11 mouse cellular contexts compared by ENCODE assay signal in the genomic region with DNA sequence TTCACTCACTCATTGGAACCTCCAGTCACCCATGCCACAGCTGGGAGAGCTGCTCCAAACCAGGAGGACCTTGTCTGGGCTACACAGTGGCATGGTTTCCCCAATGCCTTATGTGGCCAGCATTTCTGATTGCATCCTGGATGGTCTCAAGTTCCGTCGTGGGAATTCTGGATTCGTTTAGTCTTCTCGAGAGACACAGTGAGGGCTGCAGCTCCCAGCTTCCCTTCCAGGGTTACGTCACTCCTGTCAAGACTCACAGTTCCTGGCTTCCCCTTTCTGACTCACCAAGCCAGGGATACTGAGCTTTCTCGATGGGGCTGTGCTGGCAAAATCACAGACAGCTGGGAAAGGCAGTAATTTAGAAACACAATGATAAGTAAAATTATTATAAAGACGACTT. TPM values are rescaled to one million over a fixed set of nuclear protein-coding genes. Genes with fewer than 3 reads are reported as not detected.
DNase-seq lines count a peak whose midpoint lies in the region; ATAC-seq and TF ChIP-seq lines count a peak whose summit lies in the region.
"Had no signal": no experiment of that assay in that cellular context is flagged by ENCODE, and none has a peak within 500 bp of the region (broad histone marks: within the 10 kb centered on the region; RNA-seq: fewer than 3 reads in every experiment).

No protein-coding gene starts in this region.

- 42% methylated on average over 7 of the region's 7 CpGs for WGBS in midbrain, embryonic 12.5 days
- 52% methylated on average over 7 of the region's 7 CpGs for WGBS in midbrain, embryonic 16.5 days
- 19% methylated on average over 7 of the region's 7 CpGs for WGBS in heart, embryonic 12.5 days
- WGBS in olfactory bulb, adult 2 months, result 7% methylated on average over 7 of the region's 7 CpGs

- no peak overlapping the region for H3K4me2 ChIP-seq in midbrain, embryonic 12.5 days (replicated peaks)
- no peak overlapping the region for H3K4me2 ChIP-seq in midbrain, embryonic 16.5 days (ENCODE audit: low read length)
- H3K4me2 ChIP-seq in heart, embryonic 12.5 days, result peak overlapping the region; percentile 41
- H3K4me2 ChIP-seq: liver, embryonic 15.5 days; neural tube, embryonic 12.5 days had no signal

- no peak for TF ChIP-seq CTCF in olfactory bulb, adult 2 months (IDR thresholded peaks at IDR 0.05; ENCODE audit: insufficient read depth, low read depth, low read length)

- H3K4me1 ChIP-seq in midbrain, embryonic 12.5 days, result peaks cover 10% of the 10 kb centered on the region; the same call in 1 of the 2 replicates
- no peaks in the 10 kb centered on the region; the same call in 1 of the 2 replicates for H3K4me1 ChIP-seq in midbrain, embryonic 16.5 days (ENCODE audit: control insufficient read depth, insufficient read depth, low read length)
- H3K4me1 ChIP-seq in heart, embryonic 12.5 days (replicated peaks), result peaks cover 57% of the 10 kb centered on the region
- peaks cover 15% of the 10 kb centered on the region for H3K4me1 ChIP-seq in olfactory bulb, adult 2 months (ENCODE audit: control insufficient read depth, insufficient read depth, low read length)

- H3K9me3 ChIP-seq in midbrain, embryonic 12.5 days, result no peaks in the 10 kb centered on the region
- H3K9me3 ChIP-seq in midbrain, embryonic 16.5 days (replicated peaks; ENCODE audit: control insufficient read depth, low read length, poor library complexity, severe bottlenecking), result no peaks in the 10 kb centered on the region
- no peaks in the 10 kb centered on the region for H3K9me3 ChIP-seq in heart, embryonic 12.5 days (replicated peaks)
- H3K9me3 ChIP-seq: liver, embryonic 15.5 days; neural tube, embryonic 12.5 days had no signal

- no peak overlapping the region for H3K9ac ChIP-seq in midbrain, embryonic 12.5 days (replicated peaks)
- no peak overlapping the region for H3K9ac ChIP-seq in midbrain, embryonic 16.5 days (ENCODE audit: low read depth, low read length)
- H3K9ac ChIP-seq in heart, embryonic 12.5 days, result no peak overlapping the region
- H3K9ac ChIP-seq: liver, embryonic 15.5 days; neural tube, embryonic 12.5 days had no signal

- H3K4me3 ChIP-seq in midbrain, embryonic 12.5 days, result no peak overlapping the region
- no peak overlapping the region for H3K4me3 ChIP-seq in midbrain, embryonic 16.5 days (ENCODE audit: low read depth, low read length)
- H3K4me3 ChIP-seq in heart, embryonic 12.5 days, result no peak overlapping the region
- no peak overlapping the region for H3K4me3 ChIP-seq in olfactory bulb, adult 2 months (ENCODE audit: insufficient read depth, low read depth, low read length)
- H3K4me3 ChIP-seq: liver, embryonic 15.5 days; neural tube, embryonic 12.5 days had no signal

- H3K27ac ChIP-seq in midbrain, embryonic 12.5 days (replicated peaks), result 0 out of 2 replicates have a peak overlapping the region, but pooled peaks have one; percentile 10
- no peak overlapping the region for H3K27ac ChIP-seq in midbrain, embryonic 16.5 days (ENCODE audit: low read length)
- H3K27ac ChIP-seq in heart, embryonic 12.5 days (ENCODE audit: poor library complexity, severe bottlenecking), result peak overlapping the region; percentile 70; the same call in 1 of the 2 replicates
- H3K27ac ChIP-seq in olfactory bulb, adult 2 months (ENCODE audit: insufficient read depth, low read depth, low read length), result peak overlapping the region; percentile 70
- H3K27ac ChIP-seq: liver, embryonic 15.5 days; neural tube, embryonic 12.5 days had no signal

- no peaks in the 10 kb centered on the region; the same call in 1 of the 2 replicates for H3K36me3 ChIP-seq in midbrain, embryonic 12.5 days
- no peaks in the 10 kb centered on the region for H3K36me3 ChIP-seq in midbrain, embryonic 16.5 days (ENCODE audit: control insufficient read depth, insufficient read depth, low read length)
- H3K36me3 ChIP-seq in heart, embryonic 12.5 days, result no peaks in the 10 kb centered on the region
- H3K36me3 ChIP-seq: liver, embryonic 15.5 days; neural tube, embryonic 12.5 days had no signal

- H3K27me3 ChIP-seq in midbrain, embryonic 12.5 days, result no peaks in the 10 kb centered on the region
- no peaks in the 10 kb centered on the region for H3K27me3 ChIP-seq in midbrain, embryonic 16.5 days (ENCODE audit: control insufficient read depth, insufficient read depth, low read depth, low read length)
- H3K27me3 ChIP-seq in heart, embryonic 12.5 days (replicated peaks), result no peaks in the 10 kb centered on the region
- H3K27me3 ChIP-seq: liver, embryonic 15.5 days; neural tube, embryonic 12.5 days had no signal

- ATAC-seq in midbrain, embryonic 12.5 days (ENCODE audit: low FRiP score, low read depth), result no peak
- ATAC-seq in midbrain, embryonic 16.5 days, result no peak
- ATAC-seq in heart, embryonic 12.5 days (ENCODE audit: insufficient number of reproducible peaks, low FRiP score), result no peak
- ATAC-seq: activated CD4-positive, CD25-positive, alpha-beta regulatory T cell, adult 4 months had no signal

- peak; percentile 55 for DNase-seq in embryo, embryonic 10.5 days (ENCODE audit: low spot score)
- DNase-seq in B cell, adult 2 months, result no peak
- no peak for DNase-seq in thymus, postnatal 36 days
- no peak for DNase-seq in frontal cortex, postnatal 25 days (ENCODE audit: low spot score in 2 of 2)

- no peak for TF ChIP-seq POLR2A in olfactory bulb, adult 2 months (IDR thresholded peaks at IDR 0.05; ENCODE audit: insufficient read depth, low read depth, low read length)

RNA-seq across cellular contexts. Expression of gene Abl1, which starts 54.0 kb away (rescaled TPM):
- polyA plus RNA-seq in midbrain, embryonic 12.5 days (2016; fragmentation: Nextera tagmentation; extraction: Ambion mirVana), result 44.1 and 47.3 TPM in 2 replicates
- polyA plus RNA-seq in midbrain, embryonic 16.5 days (2015; fragmentation: Nextera tagmentation; extraction: Ambion mirVana), result 16.7 and 17.5 TPM in 2 replicates
- polyA plus RNA-seq in heart, embryonic 12.5 days (2016; fragmentation: Nextera tagmentation; extraction: Ambion mirVana), result 41.2 and 41.8 TPM in 2 replicates
- not detected in 2 replicates for polyA plus RNA-seq in olfactory bulb, adult 2 months (2012; ENCODE audit: insufficient read depth, insufficient read length, low replicate concordance, missing spikeins)

Comparison
In these comparisons a context has a peak if more than half of its experiments do, and no peak if none do; other contexts are left out.
1. RNA of gene Abl1, which starts 54.0 kb away (polyA plus RNA-seq): 44.1 to 47.3 TPM in midbrain, embryonic 12.5 days, 41.2 to 41.8 TPM in heart, embryonic 12.5 days and 16.7 to 17.5 TPM in midbrain, embryonic 16.5 days; not detected in olfactory bulb, adult 2 months; every median in the first group is over 10 times any median in the second.